Mouse (Mus musculus): ENCODE data around the gene Slc5a5.

DNA sequence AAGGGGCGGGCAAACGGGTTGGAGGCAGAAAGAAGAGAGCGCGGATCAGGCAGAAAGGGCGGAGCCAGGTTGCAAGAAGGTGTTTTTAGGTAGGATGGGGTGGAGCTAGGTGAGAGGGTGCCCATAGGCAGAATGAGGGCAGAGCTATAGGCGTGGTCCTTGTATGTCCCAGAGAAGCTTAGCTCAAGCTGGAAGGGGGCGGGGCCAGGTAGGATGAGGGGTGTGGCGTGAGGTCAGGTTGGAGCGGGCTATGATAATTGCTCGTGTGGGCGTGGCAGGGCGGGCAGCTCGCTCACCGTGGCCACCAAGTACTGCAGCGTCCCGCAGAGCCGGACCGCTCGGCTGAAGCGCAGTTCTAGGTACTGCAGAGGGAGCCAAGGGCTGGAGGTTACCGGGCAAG is 1.2 kb downstream of the Slc5a5 start:
- no peak for TF ChIP-seq CTCF (IDR thresholded peaks at IDR 0.05; ENCODE audit: low read depth)
- no peak for TF ChIP-seq EP300 (IDR thresholded peaks at IDR 0.05; ENCODE audit: low read depth)

All from liver, embryonic 14.5 days (tissue).